Mouse (Mus musculus) CH12.LX (cell line): Measurements from ENCODE around the gene Slc5a10.

Experiments used
- BHLHE40 ChIP-seq: IDR thresholded peaks from 2 replicates; pipeline ENCODE4 v1.6.1; 2011; ENCODE audit warnings: mild to moderate bottlenecking, low read depth, low read length, improper control_type of control experiment
- CTCF ChIP-seq, 2 experiments: IDR thresholded peaks in 1 of 2; conservative IDR thresholded peaks in 1 of 2; 2 replicates each; pipeline ENCODE4 v1.5.1; 2011 to 2012; ENCODE audit warnings: low read depth in 2 of 2, low read length in 2 of 2, improper control_type of control experiment in 1 of 2, inconsistent platforms in 1 of 2, mild to moderate bottlenecking in 1 of 2, moderate library complexity in 1 of 2
- HCFC1 ChIP-seq: IDR thresholded peaks from 2 replicates; pipeline ENCODE4 v1.6.1; 2012; ENCODE audit warnings: low read depth, mild to moderate bottlenecking, inconsistent platforms, low read length, improper control_type of control experiment
- JUN ChIP-seq: IDR thresholded peaks from 2 replicates; pipeline ENCODE4 v1.6.1; 2011; ENCODE audit warnings: low read depth, mild to moderate bottlenecking, low read length, improper control_type of control experiment, moderate library complexity; ENCODE audit not compliant: insufficient read depth
- MAX ChIP-seq: IDR thresholded peaks from 2 replicates; pipeline ENCODE4 v1.6.1; 2011; ENCODE audit warnings: low read length, improper control_type of control experiment
- MXI1 ChIP-seq: IDR thresholded peaks from 2 replicates; pipeline ENCODE4 v1.6.1; 2011; ENCODE audit warnings: mild to moderate bottlenecking, low read depth, low read length, improper control_type of control experiment
- MYC ChIP-seq: IDR thresholded peaks from 2 replicates; pipeline ENCODE4 v1.6.1; 2011; ENCODE audit warnings: low read depth, mild to moderate bottlenecking, improper control_type of control experiment, low read length
- POLR2A ChIP-seq: IDR thresholded peaks from 2 replicates; pipeline ENCODE4 v1.6.1; 2011; ENCODE audit warnings: low read depth, mild to moderate bottlenecking, improper control_type of control experiment, low read length
- RAD21 ChIP-seq: IDR thresholded peaks from 2 replicates; pipeline ENCODE4 v1.6.1; 2011; ENCODE audit warnings: low read depth, mild to moderate bottlenecking, low read length, improper control_type of control experiment, moderate library complexity
- RCOR1 ChIP-seq: conservative IDR thresholded peaks from 2 replicates; pipeline ENCODE4 v1.6.1; 2012; ENCODE audit warnings: low read depth, mild to moderate bottlenecking, inconsistent platforms, low read length, improper control_type of control experiment
- SIN3A ChIP-seq: IDR thresholded peaks from 2 replicates; pipeline ENCODE4 v1.6.1; 2012; ENCODE audit warnings: low read length, improper control_type of control experiment, inconsistent platforms
- USF1 ChIP-seq: IDR thresholded peaks from 2 replicates; pipeline ENCODE4 v1.6.1; 2014; ENCODE audit warnings: low read depth, mild to moderate bottlenecking, inconsistent platforms, low read length, improper control_type of control experiment
- ZC3H11A ChIP-seq: IDR thresholded peaks from 2 replicates; pipeline ENCODE4 v1.6.1; 2012; ENCODE audit warnings: low read depth, mild to moderate bottlenecking, inconsistent platforms, low read length, improper control_type of control experiment

DNA sequence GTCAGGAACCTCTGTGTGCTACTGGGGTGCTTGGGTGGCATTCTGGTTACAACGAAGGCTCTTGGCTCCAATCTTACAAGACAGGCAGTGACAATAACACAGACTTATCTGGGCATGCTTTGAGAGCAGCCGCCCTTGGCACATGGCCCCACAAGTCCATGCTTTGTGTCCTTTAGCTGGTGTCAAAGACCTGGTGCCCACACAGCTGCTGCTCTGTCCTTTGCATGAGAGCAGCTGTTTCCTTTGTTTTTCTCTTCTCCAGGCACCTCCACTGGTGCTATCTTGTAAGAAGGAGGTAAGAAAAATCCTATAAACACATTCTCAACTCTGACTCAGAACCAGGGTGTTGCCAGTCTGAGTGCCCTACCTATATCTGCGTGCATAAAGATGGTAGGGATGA is 82.8 kb downstream of the Slc5a10 start:
- no peak for TF ChIP-seq CTCF (conservative IDR thresholded peaks at IDR 0.05 in 1 of 2, IDR thresholded peaks at IDR 0.05 in 1 of 2; ENCODE audit: low read depth in 2 of 2, low read length in 2 of 2)
- no peak for TF ChIP-seq ZC3H11A
- TF ChIP-seq USF1: no peak
- no peak for TF ChIP-seq POLR2A
- TF ChIP-seq BHLHE40: no peak
- no peak for TF ChIP-seq SIN3A
- no peak for TF ChIP-seq JUN
- no peak for TF ChIP-seq HCFC1
- no peak for TF ChIP-seq RAD21
- TF ChIP-seq RCOR1: no peak
- no peak for TF ChIP-seq MAX
- TF ChIP-seq MYC: no peak
- TF ChIP-seq MXI1: no peak
